Mouse (Mus musculus): Measurements from ENCODE around the gene Rorb. TPM values are rescaled to one million over a fixed set of nuclear protein-coding genes. Genes with fewer than 3 reads are reported as not detected.

The Rorb gene
- polyA plus RNA-seq, 1 experiment from 2014 or later: 0.01 TPM

DNA sequence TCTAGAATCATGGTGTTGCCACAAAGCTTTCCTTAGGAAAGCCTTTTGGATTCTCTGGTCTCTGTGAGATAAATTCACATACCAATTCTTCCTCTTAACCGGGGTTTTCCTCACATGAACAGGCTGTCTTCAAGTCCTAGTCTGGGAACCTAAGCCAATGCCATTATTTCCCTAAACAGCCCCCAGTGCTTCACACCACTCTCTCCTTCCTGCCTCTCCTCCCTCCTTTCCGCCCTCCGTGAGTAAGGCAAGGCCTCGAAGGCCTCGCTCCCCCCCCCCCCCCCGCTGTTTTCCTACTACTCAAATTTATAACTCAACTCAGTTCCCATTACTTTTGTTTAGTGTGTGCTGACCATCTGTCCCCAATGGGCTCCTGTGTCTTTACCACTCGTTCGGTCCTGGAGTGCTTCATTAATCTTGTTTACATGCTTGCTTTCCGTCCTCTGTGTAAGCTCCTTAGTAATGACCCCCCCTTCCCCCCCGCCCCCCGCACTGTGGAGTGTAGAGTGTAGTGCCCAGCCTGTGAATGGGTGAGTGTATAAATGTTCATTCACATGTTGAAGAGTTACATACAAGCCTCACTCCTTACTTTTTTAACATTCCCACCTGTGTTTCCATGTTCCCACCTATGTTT, 106.9 kb downstream of the Rorb start:
- Histone ChIP-seq H3K4me3 (replicated peaks) (no peak overlapping the region), H3K36me3 (no peaks in the 10 kb centered on the region), H3K27ac (no peak overlapping the region), H3K9me3 (replicated peaks) (no peaks in the 10 kb centered on the region), H3K9ac (no peak overlapping the region), H3K27me3 (no peaks in the 10 kb centered on the region), H3K4me1 (replicated peaks) (no peaks in the 10 kb centered on the region), H3K4me2 (no peak overlapping the region)
- no peak for ATAC-seq (ENCODE audit: low read depth)
- 59% methylated on average over 9 of the region's 11 CpGs for WGBS (ENCODE audit: insufficient replicate concordance)
- DNase-seq: no peak

DNA sequence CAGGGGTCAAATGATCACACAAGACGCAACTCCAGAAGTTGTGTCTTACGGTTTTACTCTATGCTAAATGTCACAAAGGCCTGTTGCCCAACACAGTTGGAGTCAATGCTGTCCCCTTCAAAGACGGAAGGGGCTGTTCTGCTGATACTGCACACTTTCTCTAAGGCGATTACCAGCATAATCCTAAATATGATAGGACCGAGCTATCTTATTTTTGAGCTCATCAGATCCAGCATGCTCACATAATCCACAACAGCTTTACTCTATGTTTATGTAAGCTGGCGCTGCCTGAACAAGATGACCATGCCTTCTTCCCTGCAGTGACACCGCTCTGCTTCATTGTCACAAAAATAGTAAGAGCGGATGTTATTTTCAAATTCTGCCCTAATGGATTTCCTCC, 112.0 kb downstream of the Rorb start:
- Histone ChIP-seq H3K27ac (no peak overlapping the region), H3K27me3 (no peaks in the 10 kb centered on the region), H3K4me1 (replicated peaks) (no peaks in the 10 kb centered on the region), H3K36me3 (no peaks in the 10 kb centered on the region), H3K4me2 (no peak overlapping the region), H3K9ac (no peak overlapping the region), H3K4me3 (replicated peaks) (no peak overlapping the region), H3K9me3 (replicated peaks) (no peaks in the 10 kb centered on the region)
- DNase-seq (no peak), ATAC-seq (ENCODE audit: low read depth) (no peak)
- WGBS (ENCODE audit: insufficient replicate concordance): 71% methylated on average over 8 of the region's 8 CpGs

GRCm38 (mm10) chr19:18997711-18998110, 113.3 kb downstream of the Rorb start:
- no peak overlapping the region for H3K4me3 ChIP-seq (replicated peaks)
- no peaks in the 10 kb centered on the region for H3K36me3 ChIP-seq
- H3K9ac ChIP-seq: no peak overlapping the region
- no peak overlapping the region for H3K27ac ChIP-seq
- 29% methylated on average over 1 of the region's 1 CpGs for WGBS (ENCODE audit: insufficient replicate concordance)
- H3K27me3 ChIP-seq: no peaks in the 10 kb centered on the region
- H3K4me1 ChIP-seq (replicated peaks): no peaks in the 10 kb centered on the region
- DNase-seq: no peak
- no peak for ATAC-seq (ENCODE audit: low read depth)
- no peaks in the 10 kb centered on the region for H3K9me3 ChIP-seq (replicated peaks)
- no peak overlapping the region for H3K4me2 ChIP-seq

- Histone ChIP-seq H3K4me2 (no peak overlapping the region), H3K27me3 (no peaks in the 10 kb centered on the region), H3K4me1 (replicated peaks) (no peaks in the 10 kb centered on the region), H3K9me3 (replicated peaks) (no peaks in the 10 kb centered on the region), H3K9ac (no peak overlapping the region), H3K36me3 (no peaks in the 10 kb centered on the region), H3K4me3 (replicated peaks) (no peak overlapping the region), H3K27ac (no peak overlapping the region)
- ATAC-seq (ENCODE audit: low read depth) (no peak), DNase-seq (no peak)
- WGBS (ENCODE audit: insufficient replicate concordance): 68% methylated on average over 5 of the region's 5 CpGs
Observed at GRCm38 (mm10) chr19:18979996-18980395, 131.0 kb downstream of the Rorb start.

DNA sequence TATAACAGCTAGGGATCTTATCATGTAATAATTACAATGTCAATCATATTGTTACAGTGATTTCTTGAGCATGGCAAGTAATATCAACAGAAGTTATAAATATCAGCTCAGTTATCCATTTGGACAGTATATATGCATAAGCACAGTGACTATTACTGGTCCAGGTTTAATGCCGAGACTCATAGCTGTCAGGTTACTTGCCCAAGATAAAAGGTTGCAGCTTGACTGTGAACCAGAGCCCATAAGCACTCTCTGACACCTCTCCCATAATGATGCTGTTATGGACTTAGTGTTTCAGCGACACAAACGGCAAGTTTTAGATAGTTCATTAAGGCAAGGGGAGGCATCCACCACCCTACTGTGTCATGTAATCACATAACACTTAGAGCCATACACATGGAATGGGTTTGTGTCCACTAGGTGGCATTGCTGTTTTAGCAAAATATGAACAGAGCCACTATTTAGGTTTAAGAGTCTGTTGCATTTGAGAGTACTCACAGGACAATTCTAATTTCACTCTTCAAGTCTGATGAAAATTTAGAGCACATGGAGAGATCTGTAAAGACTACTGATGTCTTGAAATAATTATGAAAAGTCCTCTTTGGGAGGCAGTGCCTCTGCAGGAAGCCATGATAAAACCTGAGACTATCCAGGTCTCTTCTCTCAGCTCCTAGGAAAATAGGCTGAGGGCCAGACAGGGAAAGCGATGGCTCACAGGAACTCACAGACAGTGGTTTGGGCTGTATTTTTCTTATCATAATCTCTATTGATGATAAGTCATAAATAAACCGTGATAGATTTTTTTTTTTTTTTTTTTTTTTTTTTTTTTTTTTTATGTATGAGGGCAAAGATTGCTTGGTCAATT, 136.0 kb downstream of the Rorb start:
- Histone ChIP-seq H3K27me3 (no peaks in the 10 kb centered on the region), H3K36me3 (no peaks in the 10 kb centered on the region), H3K4me2 (no peak overlapping the region), H3K27ac (no peak overlapping the region), H3K4me1 (replicated peaks) (no peaks in the 10 kb centered on the region), H3K9ac (no peak overlapping the region), H3K9me3 (replicated peaks) (no peaks in the 10 kb centered on the region), H3K4me3 (replicated peaks) (no peak overlapping the region)
- 51% methylated on average over 5 of the region's 5 CpGs for WGBS (ENCODE audit: insufficient replicate concordance)
- DNase-seq (no peak), ATAC-seq (ENCODE audit: low read depth) (no peak)

DNA sequence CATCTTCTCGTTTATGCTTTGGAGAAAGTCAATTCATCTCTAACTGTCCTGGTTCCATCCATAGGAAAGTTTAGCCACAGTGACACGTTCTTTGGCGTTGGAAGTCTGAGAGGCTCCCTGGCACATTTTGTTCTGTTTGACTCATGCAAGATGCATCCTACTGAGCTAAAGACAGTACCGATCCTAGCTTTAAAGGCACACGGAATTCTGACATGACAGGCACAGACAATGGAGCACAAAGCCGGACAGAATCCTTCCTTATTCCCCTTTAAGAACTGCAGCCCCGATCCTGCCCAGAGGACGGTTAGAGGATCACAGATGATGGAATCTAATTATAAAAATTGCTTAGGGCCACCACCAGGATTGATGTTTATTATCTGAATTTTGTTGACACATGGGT, 141.6 kb downstream of the Rorb start:
- no peak for DNase-seq
- no peaks in the 10 kb centered on the region for H3K4me1 ChIP-seq (replicated peaks)
- WGBS (ENCODE audit: insufficient replicate concordance): 61% methylated on average over 8 of the region's 8 CpGs
- H3K9ac ChIP-seq: no peak overlapping the region
- no peak overlapping the region for H3K4me3 ChIP-seq (replicated peaks)
- H3K9me3 ChIP-seq (replicated peaks): no peaks in the 10 kb centered on the region
- no peak overlapping the region for H3K27ac ChIP-seq
- H3K27me3 ChIP-seq: no peaks in the 10 kb centered on the region
- no peak for ATAC-seq (ENCODE audit: low read depth)
- H3K4me2 ChIP-seq: no peak overlapping the region
- no peaks in the 10 kb centered on the region for H3K36me3 ChIP-seq

GRCm38 (mm10) chr19:18967307-18967706, 143.7 kb downstream of the Rorb start:
- Histone ChIP-seq H3K9me3 (replicated peaks) (no peaks in the 10 kb centered on the region), H3K4me2 (no peak overlapping the region), H3K27me3 (no peaks in the 10 kb centered on the region), H3K4me1 (replicated peaks) (no peaks in the 10 kb centered on the region), H3K27ac (no peak overlapping the region), H3K36me3 (no peaks in the 10 kb centered on the region), H3K4me3 (replicated peaks) (no peak overlapping the region), H3K9ac (no peak overlapping the region)
- ATAC-seq (ENCODE audit: low read depth) (no peak), DNase-seq (no peak)
- 51% methylated on average over 4 of the region's 4 CpGs for WGBS (ENCODE audit: insufficient replicate concordance)

DNA sequence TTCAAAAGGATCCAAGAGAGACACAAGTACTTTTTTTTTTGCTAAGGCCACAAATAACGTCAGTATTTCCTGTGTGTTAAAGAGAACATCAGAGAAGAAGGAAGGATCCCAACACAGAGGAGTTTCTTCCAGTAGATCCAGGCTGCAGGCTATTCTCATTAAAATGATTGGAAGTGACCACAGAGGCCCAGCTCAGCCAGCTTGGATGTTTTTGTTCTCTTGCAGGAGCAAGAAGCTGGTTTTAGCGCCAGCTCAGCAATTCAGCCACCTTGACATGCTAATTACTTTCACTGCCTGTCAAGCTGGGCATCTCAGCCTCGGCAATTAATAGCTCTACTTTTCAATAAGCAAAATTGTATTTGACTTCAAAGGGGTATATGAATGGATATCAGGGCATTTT, 151.1 kb downstream of the Rorb start:
- ATAC-seq (ENCODE audit: low read depth) (no peak), DNase-seq (no peak)
- WGBS (ENCODE audit: insufficient replicate concordance): 24% methylated on average over 3 of the region's 3 CpGs
- Histone ChIP-seq H3K9me3 (replicated peaks) (no peaks in the 10 kb centered on the region), H3K27ac (no peak overlapping the region), H3K9ac (no peak overlapping the region), H3K27me3 (no peaks in the 10 kb centered on the region), H3K4me2 (no peak overlapping the region), H3K4me1 (replicated peaks) (no peaks in the 10 kb centered on the region), H3K36me3 (no peaks in the 10 kb centered on the region), H3K4me3 (replicated peaks) (no peak overlapping the region)

- no peak for ATAC-seq (ENCODE audit: low read depth)
- 69% methylated on average over 3 of the region's 3 CpGs for WGBS (ENCODE audit: insufficient replicate concordance)
- Histone ChIP-seq H3K9ac (no peak overlapping the region), H3K4me2 (no peak overlapping the region), H3K36me3 (no peaks in the 10 kb centered on the region), H3K9me3 (replicated peaks) (no peaks in the 10 kb centered on the region), H3K27me3 (no peaks in the 10 kb centered on the region), H3K27ac (no peak overlapping the region), H3K4me1 (replicated peaks) (no peaks in the 10 kb centered on the region), H3K4me3 (replicated peaks) (no peak overlapping the region)
- no peak for DNase-seq
Observed at GRCm38 (mm10) chr19:18952806-18953205, 158.2 kb downstream of the Rorb start.

DNA sequence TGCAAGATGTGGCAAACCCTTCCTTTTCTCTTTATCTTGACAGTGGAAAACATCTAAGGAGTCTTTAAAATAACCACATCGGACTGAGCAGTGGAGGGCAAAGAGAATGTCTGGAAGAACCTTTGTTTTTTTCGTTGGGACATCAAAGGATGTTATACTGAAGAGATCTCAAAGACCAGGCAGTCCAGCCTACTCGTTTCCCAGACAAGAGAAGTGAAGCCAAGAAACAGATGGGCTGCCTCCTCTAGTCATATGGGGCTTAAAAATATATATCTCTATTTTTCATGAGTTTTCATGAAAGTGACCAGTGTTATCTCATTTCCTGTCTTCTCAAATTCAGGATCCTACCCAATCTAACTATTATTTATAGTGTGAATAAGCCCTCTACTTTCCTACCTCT, 163.8 kb downstream of the Rorb start:
- WGBS (ENCODE audit: insufficient replicate concordance): 47% methylated on average over 3 of the region's 3 CpGs
- Histone ChIP-seq H3K27me3 (no peaks in the 10 kb centered on the region), H3K36me3 (no peaks in the 10 kb centered on the region), H3K9me3 (replicated peaks) (no peaks in the 10 kb centered on the region), H3K9ac (no peak overlapping the region), H3K4me2 (no peak overlapping the region), H3K4me3 (replicated peaks) (no peak overlapping the region), H3K4me1 (replicated peaks) (no peaks in the 10 kb centered on the region), H3K27ac (no peak overlapping the region)
- ATAC-seq (ENCODE audit: low read depth): no peak
- no peak for DNase-seq

DNA sequence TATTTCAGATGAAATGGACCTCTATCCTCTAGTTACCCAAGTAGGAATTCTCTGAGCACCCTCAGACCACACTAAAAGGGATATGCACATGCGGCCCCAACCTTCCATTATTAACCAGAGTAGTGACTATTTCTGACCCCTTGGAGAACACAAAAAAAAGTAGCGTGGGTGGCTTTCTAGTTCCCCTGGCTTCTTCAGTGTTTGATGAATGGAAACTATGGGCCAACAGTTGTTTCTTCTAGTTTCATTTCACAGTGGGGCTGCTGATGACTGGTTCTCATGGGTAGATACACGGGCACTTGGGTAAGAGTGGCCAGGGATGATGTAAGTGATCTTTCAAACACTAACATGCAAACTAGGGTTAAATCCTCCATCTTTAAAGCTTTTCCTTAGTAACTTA, 165.7 kb downstream of the Rorb start:
- Histone ChIP-seq H3K27ac (no peak overlapping the region), H3K4me3 (replicated peaks) (no peak overlapping the region), H3K36me3 (no peaks in the 10 kb centered on the region), H3K27me3 (no peaks in the 10 kb centered on the region), H3K9me3 (replicated peaks) (no peaks in the 10 kb centered on the region), H3K9ac (no peak overlapping the region), H3K4me2 (no peak overlapping the region), H3K4me1 (replicated peaks) (no peaks in the 10 kb centered on the region)
- DNase-seq (no peak), ATAC-seq (ENCODE audit: low read depth) (no peak)
- 70% methylated on average over 3 of the region's 3 CpGs for WGBS (ENCODE audit: insufficient replicate concordance)

DNA sequence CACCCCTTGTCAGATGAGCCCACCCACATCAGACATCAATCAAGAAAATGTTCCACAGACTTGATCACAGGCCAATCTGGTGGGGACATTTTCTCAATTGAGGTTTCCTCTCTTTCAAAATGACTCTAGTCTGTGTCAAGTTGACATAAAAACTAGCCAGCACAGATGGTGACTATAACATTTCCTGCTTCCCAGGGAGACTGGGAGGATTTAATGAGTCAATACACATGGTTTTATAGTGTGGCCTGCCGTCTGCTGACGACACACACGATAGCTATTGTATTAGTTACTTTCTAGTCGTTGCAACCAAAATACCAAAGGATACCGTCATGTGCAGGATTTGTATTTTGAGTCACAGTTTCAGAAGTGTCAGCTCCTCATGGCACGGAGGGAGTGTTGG, 169.6 kb downstream of the Rorb start:
- H3K36me3 ChIP-seq: no peaks in the 10 kb centered on the region
- no peak overlapping the region for H3K4me2 ChIP-seq
- WGBS (ENCODE audit: insufficient replicate concordance): 66% methylated on average over 6 of the region's 6 CpGs
- H3K4me3 ChIP-seq (replicated peaks): no peak overlapping the region
- DNase-seq (no peak), ATAC-seq (ENCODE audit: low read depth) (no peak)
- H3K27me3 ChIP-seq: no peaks in the 10 kb centered on the region
- H3K4me1 ChIP-seq (replicated peaks): no peaks in the 10 kb centered on the region
- H3K9ac ChIP-seq: no peak overlapping the region
- H3K27ac ChIP-seq: no peak overlapping the region
- no peaks in the 10 kb centered on the region for H3K9me3 ChIP-seq (replicated peaks)

All from liver, embryonic 13.5 days (tissue).